23 mouse cellular contexts compared by ENCODE assay signal in genomic region chr7:136483237-136483636, GRCm38 (mm10).
"Had no signal": no experiment of that assay in that cellular context is flagged by ENCODE, and none has a peak within 500 bp of the region (broad histone marks: within the 10 kb centered on the region; RNA-seq: fewer than 3 reads in every experiment).

No protein-coding gene starts in this region.

- H3K4me3 ChIP-seq: hindbrain, embryonic 13.5 days; hindbrain, embryonic 15.5 days; kidney, embryonic 15.5 days; left cerebral cortex, adult 2 months; limb, embryonic 10.5 days; limb, embryonic 12.5 days; liver, embryonic 13.5 days; liver, embryonic 15.5 days had no signal

- H3K4me2 ChIP-seq: heart, embryonic 11.5 days; hindbrain, embryonic 13.5 days; hindbrain, embryonic 15.5 days; kidney, embryonic 15.5 days; limb, embryonic 12.5 days; liver, embryonic 11.5 days; liver, embryonic 13.5 days; liver, embryonic 15.5 days had no signal

- H3K27me3 ChIP-seq: liver, embryonic 15.5 days had no signal

- H3K36me3 ChIP-seq: hindbrain, embryonic 13.5 days; hindbrain, embryonic 15.5 days; kidney, embryonic 15.5 days; limb, embryonic 10.5 days; limb, embryonic 12.5 days; liver, embryonic 13.5 days; liver, embryonic 15.5 days had no signal

- H3K9me3 ChIP-seq: hindbrain, embryonic 13.5 days; hindbrain, embryonic 15.5 days; kidney, embryonic 15.5 days; limb, embryonic 10.5 days; limb, embryonic 12.5 days; liver, embryonic 13.5 days; liver, embryonic 15.5 days had no signal

- H3K4me1 ChIP-seq: liver, embryonic 13.5 days; liver, embryonic 15.5 days had no signal

- H3K9ac ChIP-seq: forebrain, postnatal 0 days; hindbrain, embryonic 13.5 days; hindbrain, embryonic 15.5 days; kidney, embryonic 15.5 days; limb, embryonic 12.5 days; liver, embryonic 13.5 days; liver, embryonic 15.5 days; liver, postnatal 0 days had no signal

- DNase-seq: forebrain, postnatal 0 days; gastrocnemius, postnatal 14 days; gastrocnemius, postnatal 36 days; kidney, adult 11 months; kidney, adult 2 months; kidney, adult 9 months; kidney, postnatal 14 days; kidney, postnatal 36 days; liver; liver, embryonic 13.5 days; liver, postnatal 0 days; lung, adult 2 months had no signal

- H3K27ac ChIP-seq: hindbrain, embryonic 13.5 days; hindbrain, embryonic 15.5 days; hindbrain, postnatal 0 days; kidney, embryonic 15.5 days; kidney, postnatal 0 days; left cerebral cortex, adult 2 months; limb, embryonic 10.5 days; limb, embryonic 12.5 days; liver, embryonic 13.5 days; liver, embryonic 15.5 days had no signal
